Mouse (Mus musculus) naive thymus-derived CD4-positive, alpha-beta T cell, adult 2 months (primary cell): ENCODE data around the gene Atad5.

Experiments used
- DNase-seq: peaks from one replicate; pipeline ENCODE4 v3.0.0-alpha.2; 2011; ENCODE audit warnings: low read depth

Atad5 gene

DNA sequence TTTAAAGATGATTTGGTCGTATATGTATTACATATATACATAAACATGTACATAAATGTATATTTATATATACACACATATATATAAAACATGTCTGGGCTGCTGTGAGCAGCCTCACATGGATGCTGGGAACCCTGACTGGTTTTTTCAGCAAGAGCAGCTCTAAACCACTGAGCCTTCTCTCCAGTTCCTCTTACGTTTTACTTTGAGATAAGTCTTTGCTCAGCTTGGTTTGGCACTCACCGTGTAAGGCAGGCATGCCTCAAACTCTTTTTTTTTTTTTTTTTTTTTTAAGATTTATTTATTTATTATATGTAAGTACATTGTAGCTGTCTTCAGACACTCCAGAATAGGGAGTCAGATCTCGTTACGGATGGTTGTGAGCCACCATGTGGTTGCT is 61.4 kb downstream of the Atad5 start:
- DNase-seq = no peak

DNA sequence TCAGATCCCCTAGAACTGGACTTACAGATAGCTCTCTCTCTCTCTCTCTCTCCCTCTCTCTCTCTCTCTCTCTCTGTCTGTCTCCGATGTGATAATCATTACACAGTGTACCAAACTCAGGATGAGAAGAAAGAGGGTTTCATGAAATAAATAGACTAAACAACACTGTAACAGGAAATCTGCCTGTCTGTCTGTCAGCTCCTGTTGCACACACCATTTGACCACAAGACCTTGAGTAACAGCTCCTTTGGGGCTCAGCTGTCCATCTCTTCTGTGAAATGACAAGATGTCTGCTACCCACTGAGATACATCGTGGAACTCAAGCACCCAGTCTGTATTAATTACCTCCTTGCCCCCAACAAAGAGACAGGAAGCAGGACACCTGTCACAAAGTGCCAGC is 62.3 kb downstream of the Atad5 start:
- DNase-seq = no peak

DNA sequence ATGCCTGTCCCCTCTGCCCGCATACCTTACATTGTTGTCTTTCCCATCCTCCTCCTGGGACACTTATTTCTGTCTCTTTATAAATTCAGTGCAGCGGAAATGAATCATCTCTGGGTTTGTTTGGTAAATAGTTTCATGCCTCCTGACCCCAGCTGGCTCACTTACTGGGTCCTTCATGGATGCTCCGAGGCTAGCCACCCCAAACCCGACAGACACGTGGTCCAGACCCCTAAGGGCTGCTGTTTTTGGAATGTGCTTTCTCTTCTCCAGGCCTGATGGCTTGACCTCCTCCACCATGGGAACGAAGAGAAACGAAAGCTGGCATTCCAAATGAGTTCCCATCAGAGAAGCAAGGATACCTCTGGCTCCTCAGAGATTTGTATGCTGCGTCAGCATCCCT is 63.2 kb downstream of the Atad5 start:
- no peak for DNase-seq

DNA sequence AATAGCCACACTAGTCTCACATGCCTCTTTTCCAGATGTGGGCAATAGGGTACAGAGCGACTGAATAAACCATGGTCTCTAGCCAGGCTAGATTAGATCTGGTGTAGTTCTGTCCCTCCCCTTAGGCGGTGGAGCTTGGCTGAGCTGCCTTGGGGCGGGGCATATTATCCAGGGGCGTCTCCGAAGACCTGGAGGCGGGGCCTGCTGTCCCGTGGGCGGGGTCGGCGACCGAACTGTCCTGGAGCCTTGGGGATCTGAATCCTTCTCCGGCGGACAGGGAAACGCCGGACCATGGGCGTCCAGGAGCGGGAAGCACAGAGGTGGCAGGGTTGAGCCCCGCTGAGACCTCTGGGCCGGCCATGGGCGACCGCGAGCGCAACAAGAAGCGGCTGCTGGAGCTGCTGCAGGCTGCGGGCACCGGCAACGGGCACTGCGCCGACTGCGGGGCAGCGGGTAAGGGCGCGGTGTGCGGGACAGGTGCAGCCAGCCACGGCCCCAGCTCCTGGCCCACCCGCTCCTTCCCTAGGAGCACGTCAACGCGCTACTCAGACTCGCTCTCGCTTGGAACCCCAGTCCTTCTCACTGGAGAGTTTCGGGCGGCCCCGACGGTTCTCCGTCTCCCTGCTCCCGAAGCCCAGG is 64.8 kb downstream of the Atad5 start, which contains the start of gene Adap2:
TSS of gene Adap2 (plus strand) at position 249 of the 639 bp plus-strand sequence.
- peak; percentile 89 for DNase-seq

DNA sequence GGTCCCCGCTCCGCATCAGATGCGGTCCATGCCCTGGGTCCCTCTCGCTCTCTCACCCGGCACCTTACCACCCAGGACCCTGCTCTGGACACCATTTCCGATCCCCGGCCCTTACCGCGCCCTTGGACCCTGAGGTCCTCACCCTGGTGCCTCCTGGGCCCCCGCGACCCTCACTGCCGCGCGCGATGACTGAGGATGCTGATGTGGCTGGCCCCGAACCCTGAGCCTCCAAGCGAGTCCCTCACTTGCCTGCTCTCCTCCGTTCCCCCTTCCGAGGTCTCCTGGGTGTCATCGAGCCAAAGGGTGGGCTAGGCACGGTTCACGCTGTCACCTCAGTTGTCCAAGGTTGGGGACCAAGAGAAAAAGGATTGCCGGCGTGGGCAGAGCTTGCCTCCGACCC is 65.3 kb downstream of the Atad5 start:
- DNase-seq = no peak

DNA sequence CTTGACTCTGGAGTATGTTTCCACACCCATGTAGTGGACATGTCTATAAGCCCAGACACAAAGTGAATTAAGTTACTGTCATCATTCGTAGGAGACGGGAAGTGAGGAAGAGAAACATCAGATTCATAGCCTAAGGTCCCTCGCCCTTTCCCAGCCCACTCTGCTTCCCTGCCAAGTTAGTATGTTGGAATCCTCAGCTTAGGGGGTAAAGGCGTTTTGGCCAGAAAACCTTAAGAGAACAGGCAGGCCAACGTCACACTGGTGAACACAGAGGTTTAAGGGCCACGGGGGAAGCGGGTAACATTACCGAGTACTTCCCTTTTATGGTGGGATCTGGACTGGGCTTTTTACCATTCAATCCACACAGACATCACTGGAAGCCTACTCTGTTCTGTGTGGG is 66.3 kb downstream of the Atad5 start:
- no peak for DNase-seq

DNA sequence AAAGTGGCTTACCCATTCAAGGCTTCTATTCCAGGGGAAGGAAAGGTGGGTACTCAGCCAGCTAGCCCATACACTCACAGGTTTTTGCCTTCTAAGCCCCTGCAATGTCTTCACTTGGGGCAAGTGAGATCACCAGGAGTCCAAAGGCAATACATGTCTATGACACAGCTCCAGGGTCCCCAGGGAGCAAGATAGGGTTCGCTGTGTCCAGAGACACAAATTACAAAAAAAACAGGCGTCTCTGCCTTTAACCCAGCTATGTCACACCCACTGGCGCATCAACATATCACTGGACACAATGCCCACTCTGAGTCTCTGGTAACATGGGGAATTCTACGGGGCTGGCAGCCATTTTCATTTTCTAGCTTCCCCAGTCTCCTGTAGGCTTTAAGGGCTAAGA is 66.8 kb downstream of the Atad5 start:
- DNase-seq = no peak

DNA sequence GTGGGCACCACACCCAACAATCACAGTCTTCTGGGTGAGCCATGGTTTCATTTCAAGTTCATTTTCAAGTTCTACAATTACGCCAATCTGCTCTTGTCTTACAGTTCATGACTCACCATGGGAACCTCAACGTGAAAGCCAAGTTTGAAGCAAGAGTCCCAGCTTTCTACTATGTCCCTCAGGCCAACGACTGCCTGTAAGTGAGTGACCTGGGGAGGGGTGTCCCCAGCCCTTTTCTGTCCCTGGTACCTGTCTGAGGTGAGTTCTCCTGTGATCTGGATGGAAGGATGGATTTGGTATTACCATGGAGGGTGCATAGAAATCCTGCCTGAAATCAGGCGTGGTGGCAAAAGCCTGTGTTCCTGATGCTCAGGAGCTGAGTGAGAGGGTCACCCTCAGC is 67.6 kb downstream of the Atad5 start:
- no peak for DNase-seq

DNA sequence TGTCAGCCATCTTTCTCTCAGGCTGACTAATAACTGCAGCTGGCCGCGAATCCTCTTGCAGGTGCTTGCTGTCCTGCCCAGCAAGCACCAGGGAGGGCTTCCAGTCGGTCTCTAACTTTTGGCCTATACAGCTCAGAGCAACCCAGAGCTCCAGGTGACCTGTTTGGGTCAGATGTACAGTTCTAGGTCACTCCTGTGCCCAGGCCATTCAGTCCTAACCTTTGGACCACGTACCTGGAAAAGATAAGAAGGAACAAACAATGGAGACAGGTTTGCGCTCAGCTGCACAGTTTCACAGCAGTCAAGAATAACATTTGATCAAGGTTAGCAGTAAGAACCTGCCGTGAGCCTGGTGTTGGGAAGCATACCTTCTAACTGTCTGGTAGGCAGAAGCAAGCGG is 69.8 kb downstream of the Atad5 start:
- no peak for DNase-seq

DNA sequence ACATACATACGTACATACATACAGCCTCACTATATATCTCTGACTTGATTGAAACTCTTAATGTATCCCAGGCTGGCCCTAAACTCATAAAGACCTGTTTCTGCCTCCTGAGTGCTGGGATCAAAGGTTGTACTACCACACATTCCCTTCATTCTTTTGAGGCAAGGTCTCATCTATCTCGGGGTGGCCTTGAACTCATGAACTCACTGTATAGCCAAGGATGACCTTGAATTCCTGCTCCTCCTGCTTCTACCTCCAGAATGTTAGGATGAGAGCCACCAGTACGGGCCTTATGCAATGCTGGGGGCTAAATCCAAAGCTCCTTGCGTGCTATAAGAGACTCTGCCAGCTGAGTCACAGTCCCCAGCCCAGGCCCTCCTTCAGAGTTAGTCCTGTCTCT is 71.8 kb downstream of the Atad5 start:
- DNase-seq = no peak

DNA sequence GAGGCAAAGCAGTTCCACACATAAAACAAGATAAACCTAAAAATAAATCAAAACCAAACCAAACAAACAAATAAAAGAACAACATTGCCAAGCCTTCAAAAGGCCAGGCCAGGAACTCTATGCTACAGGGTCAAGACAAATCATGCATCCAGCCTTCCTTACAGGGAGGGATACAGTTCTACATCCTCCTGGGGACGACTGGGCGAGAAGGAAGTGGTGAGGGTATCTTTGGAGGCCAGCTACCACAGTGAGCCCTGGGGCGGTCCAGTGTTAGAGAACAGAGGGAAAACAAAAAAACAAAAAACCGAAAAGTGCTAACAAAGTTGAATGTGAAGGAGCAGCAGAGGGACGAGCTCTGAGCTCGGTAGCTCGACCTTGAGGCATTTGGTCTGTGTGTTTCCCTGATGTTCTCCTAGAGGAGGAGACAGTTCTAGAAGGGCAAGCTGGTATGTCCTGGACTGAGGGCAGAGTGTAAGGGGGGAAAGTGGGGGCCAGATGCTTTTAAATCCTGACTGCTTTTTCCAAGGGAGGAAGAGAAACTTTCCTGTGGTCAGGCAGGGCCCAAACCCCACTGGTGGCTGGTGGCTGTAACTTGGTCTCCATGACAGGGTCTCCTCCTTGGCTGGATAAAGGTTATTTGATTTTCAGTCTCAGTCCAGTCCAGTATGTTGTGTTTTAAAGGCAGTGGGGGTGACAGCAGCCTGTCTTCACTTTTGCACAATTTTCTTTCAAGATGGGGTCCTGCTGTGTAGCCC is 74.3 kb downstream of the Atad5 start:
- no peak for DNase-seq

DNA sequence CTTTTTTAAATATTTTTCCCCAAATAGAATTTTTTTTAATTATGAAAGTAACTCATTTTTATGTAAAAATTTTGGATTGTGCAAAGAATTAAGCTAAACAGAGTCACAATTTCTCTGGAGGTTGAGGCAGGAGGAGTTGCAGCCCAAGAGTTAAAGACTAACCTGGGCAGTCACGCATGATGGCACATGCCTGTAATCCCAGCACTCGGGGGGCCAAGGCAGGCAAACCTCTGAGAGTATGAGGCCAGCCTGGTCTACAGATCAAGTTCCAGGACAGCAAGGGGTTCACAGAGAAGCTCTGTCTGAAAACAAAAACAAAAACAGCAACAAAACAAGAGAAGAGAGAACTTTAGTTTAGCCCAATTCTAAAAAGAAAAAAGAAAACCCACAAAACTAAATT is 75.0 kb downstream of the Atad5 start:
- no peak for DNase-seq

DNA sequence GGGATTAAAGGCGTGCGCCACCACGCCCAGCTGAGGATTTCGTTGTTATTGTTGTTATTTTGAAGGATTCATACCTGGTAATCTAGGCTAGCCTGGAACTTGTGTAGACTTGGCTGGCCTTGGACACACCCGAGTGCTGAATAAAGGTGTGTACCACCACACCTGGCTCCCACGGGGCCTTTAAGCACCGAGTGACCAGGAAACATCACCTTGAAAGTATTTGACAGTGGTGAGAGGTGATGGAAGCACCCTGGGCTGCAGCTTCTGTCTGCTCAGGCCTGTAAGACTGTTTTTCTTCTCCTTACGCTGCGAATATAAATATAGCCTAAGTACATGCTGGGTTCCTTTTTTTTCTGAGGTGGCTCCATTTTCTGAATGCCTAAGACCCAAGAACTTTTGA is 78.9 kb downstream of the Atad5 start:
- DNase-seq = no peak

DNA sequence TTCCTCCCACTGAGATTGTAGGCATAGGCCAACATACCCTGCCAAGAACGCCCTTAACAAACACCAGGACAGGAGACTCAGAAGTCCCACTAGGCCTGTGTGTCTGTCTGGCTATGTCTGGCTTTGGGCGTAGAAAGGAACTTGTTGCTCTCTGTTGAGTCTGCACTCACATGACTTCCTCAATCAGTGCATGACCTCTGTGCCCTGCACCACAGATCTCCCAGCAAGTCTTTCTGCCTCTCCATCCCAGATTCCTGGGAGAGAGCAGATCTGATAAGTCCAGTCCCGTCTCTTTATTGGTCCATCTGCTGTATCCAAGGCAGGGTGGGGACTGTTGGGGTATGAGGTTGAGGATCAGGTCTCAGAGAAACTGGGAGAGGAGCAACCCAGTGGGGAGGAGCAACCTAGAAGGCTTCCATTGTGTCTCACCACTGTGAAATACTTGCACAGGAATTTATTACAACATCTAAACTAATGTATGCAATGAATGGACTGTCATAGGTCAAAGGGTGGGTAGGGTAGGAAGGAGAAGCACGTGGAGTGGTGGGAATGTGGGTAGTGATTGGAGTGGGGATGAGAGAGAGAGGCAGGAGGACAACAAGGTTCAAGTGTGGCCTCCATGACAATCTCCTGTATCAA is 79.5 kb downstream of the Atad5 start:
- DNase-seq = no peak

DNA sequence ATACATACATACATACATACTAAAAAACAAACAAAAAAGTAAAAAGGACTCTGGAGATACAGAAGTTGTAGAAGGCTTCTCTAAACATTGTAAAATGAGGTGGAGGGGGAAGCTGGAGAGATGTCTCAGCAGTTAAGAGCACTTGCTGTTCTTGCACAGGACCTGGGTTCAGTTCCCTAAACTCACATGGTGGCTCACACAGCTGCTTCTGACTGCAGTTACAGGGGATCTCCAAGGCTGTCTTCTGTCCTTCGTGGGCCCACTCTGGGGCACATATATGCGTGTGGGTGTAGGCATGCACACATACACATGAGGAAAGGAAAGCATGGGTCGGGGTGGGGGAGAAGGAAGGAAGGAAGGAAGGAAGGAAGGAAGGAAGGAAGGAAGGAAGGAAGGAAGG is 80.4 kb downstream of the Atad5 start:
- no peak for DNase-seq

DNA sequence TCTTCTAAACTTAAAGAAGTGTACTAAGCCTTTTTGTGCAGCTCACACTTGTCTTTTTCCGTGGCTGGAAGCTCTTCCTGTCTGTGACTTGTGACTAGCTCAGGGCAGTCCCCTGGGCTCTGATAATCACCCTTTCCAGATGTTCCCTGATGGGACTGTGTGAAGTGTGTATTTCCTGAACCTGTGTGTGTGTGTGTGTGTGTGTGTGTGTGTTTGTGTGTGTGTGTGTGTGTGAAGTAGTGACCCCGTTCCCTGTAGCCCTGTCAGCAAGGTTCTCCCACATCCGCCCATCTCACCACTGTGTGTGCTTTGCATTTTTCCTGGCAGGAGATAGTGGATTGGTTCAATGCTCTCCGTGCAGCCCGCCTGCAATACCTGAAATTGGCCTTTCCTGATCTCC is 81.2 kb downstream of the Atad5 start:
- no peak for DNase-seq

DNA sequence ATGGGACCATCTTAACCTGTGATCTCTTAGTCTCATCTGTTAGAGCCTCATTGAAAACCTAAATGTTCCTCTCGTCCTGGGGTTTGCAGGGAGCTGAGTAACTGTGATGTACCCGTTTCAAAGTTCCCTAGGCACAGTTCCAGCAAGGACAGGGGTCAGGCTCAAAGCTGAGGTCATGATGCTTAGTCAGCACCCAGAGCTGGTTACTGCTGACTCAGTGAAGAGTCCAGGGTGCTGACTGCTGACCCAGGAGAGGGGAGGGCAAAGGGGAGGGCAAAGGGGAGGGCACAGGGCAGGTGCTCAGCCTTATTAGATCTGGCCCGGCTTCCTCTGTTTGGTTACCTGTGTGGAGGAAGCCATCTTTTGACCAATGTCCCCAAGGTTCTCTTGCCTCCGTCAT is 82.7 kb downstream of the Atad5 start:
- no peak for DNase-seq

DNA sequence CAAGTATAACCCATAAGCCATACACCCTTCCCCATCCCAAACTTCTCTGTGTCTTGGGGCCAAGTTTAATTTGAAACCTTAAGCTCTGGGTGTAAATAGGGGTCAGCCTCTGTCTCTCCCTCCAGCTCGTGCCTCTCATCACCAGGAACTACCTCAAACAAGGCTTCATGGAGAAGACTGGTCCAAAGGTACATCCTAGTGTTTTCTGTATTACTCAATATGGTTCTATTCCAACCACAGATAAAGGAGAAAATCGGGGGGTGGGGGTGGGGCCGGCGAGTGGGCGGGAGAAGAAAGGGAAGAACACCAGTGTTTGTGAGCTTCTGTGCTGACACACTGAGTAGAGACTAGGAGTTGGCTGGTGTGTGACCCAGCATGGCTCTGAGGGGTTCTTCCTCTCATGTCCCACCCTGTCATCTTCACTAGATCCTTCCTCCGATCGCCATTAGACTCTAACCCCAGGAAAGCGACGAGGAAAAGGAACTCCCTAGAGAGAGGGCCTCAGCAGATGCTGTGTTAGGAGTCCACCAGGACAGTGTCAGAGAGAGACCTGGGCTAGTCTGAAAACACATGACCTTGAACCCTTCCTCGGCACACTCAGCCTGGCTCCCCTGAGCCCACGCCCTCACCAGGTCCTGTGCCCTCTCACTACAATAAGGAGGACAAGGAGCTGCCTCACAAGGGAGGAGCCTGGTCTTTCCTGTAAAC is 84.9 kb downstream of the Atad5 start:
- no peak for DNase-seq

DNA sequence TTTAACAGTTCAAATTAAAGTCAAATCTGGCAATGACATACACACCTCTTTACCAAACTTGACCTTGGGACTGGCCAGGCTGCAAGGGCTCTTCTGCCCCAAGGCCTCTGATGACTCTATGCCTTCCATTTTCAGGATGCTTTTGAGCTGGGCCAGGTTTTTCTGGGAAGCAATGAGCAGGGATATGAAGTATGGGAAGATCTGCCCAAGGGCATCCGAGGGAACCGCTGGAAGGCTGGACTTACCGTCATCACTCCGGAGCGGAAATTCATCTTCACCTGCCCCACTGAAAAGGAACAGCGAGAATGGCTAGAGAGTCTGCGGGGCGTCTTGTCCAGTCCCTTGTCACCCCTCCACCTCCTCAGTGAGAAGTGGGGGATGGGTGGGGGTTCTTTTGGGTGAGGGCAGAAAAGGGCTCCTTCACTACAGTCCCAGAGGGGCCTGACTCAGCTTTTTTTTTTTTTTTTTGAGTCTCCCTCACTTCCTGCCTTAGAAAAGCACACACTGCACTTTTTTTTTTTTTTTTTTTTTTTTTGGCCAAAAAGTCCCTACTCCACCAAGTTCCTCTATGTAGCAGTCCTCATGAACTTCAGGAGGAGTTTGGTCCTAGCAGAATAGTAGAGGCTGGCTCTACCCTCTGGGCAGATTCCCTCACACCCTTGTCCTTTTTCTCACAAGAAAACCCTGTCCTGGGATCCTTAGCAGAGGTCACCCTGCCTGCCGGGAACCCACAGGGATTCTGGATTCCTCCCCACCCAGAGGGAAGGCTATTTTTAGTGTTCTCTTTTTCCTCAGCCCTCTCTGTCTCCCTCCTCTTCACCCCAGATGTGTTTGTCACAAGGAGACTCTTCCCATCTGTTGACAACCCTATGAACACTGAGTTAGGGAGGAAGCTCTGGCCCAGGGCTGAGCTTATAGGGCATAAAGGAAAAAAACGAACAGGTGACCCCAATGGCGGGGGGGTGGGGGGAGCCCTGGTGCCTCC is 88.0 kb downstream of the Atad5 start:
- no peak for DNase-seq

DNA sequence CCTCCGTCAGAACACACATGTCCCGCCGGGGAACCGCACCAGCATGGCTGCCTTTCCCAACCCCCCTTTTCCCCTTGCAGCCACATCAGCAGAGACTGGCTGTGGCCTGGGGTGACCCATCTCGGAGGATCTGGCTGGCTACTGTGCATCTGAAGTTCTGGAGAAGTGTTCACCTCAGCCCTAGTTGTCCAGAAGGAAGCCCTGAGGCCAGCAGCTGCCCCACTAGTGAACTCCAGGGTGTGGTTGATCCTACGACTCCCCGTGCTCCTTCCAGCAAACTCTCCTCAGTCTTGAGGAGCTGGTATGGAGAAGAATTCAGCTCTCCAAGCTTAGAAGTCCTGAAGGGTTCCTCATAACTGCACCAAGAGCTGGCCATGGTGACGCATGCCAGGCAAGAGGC is 89.1 kb downstream of the Atad5 start:
- DNase-seq = no peak

DNA sequence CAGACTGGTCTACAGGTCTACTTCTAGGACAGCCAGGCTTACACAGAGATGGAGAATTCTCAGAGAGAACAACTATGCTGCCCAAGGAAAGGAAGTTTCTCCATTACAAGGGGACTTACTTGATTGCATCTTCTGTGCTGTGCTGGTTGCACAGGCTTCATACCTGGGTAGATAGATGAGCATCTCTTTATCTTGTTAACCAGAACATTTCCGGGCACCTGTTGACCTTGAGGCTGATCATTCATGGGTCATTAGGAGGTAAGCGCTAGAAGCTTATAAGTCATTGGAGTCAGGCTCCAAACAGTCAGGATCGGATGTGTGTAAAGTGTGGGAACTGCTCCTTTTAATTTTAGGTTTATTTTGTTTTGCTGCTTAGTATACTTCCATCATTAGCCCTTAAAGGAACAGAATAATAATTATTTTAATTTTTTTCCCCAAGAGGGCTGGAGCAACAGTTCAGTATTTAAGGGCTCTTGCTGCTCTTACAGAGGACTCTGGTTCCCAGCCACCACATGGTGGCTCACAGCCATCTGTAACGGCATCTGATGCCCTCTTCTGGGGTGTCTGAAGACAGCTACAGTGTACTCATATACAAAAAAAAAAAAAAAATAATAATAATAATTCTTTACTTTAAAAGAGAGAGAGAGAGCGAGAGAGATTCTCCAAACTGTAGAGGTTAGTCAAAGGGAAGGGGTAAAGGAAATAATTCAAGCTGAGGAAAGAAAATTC is 92.0 kb downstream of the Atad5 start:
- DNase-seq = no peak
